Mouse (Mus musculus): Measurements from ENCODE around the gene Tmem132b. TPM values are rescaled to one million over a fixed set of nuclear protein-coding genes. Genes with fewer than 3 reads are reported as not detected.

The Tmem132b gene
- total RNA-seq, 2 experiments from 2014 or later = 113 to 116 TPM

GRCm38 (mm10) chr5:125756987-125757530 lies 225.5 kb downstream of the Tmem132b start:
- DNase-seq (ENCODE audit: low spot score in 2 of 2) = no peak

GRCm38 (mm10) chr5:125758506-125758905 lies 226.9 kb downstream of the Tmem132b start:
- no peak for DNase-seq (ENCODE audit: low spot score in 2 of 2)

GRCm38 (mm10) chr5:125766941-125767340 lies 235.4 kb downstream of the Tmem132b start:
- peak in 1 of 2 experiments; percentile 47 for DNase-seq (ENCODE audit: low spot score in 2 of 2)

GRCm38 (mm10) chr5:125767950-125768349 lies 236.4 kb downstream of the Tmem132b start:
- DNase-seq (ENCODE audit: low spot score in 2 of 2) = no peak

DNA sequence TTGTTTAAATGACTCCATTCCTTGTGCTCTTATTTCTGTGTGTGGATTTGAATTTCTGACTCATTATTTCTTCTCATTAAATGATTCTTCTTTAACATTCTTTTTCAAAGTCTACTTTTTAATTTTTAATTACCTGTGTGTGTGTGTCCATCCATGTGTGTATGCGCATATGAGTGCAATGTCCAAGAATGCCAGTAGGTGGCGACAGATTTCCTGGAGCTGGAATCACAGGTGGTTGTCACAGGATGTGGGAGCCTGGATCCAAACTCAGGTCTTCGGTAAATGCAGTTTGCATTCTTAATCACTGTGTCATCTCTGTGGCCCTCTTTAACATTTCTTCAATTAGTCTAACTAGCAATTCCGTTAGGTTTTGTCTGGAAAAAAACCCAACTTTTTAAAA lies 240.7 kb downstream of the Tmem132b start:
- DNase-seq (ENCODE audit: low spot score in 2 of 2) = peak in 1 of 2 experiments; percentile 37

DNA sequence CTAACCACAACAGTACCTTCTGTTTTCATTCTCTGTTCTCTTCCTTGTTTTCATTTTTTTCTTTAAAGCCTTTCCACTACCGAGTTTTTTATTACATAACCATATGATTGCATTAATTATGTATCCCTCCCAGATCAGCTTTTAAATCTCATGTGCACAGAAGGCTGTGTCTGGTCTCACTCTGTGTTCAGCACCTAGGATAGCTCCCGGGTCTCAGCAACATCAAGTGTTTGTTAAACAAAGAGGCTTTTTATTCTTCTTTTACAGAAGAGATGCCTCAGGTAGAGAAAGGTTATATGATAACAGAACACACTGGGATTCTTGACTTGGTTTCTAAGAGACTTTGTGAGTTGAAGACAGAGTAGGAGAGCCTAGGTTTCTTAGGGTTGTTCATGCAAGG lies 241.2 kb downstream of the Tmem132b start:
- DNase-seq (ENCODE audit: low spot score in 2 of 2) = no peak

- no peak for DNase-seq (ENCODE audit: low spot score in 2 of 2)
Observed at GRCm38 (mm10) chr5:125780332-125780731, 248.8 kb downstream of the Tmem132b start.

- DNase-seq (ENCODE audit: low spot score in 2 of 2) = no peak
Observed at GRCm38 (mm10) chr5:125792643-125793042, 261.1 kb downstream of the Tmem132b start.

- DNase-seq (ENCODE audit: low spot score in 2 of 2) = no peak
Observed at GRCm38 (mm10) chr5:125794318-125794717, 262.7 kb downstream of the Tmem132b start.

GRCm38 (mm10) chr5:125799622-125800021 lies 268.0 kb downstream of the Tmem132b start:
- DNase-seq (ENCODE audit: low spot score in 2 of 2) = no peak

DNA sequence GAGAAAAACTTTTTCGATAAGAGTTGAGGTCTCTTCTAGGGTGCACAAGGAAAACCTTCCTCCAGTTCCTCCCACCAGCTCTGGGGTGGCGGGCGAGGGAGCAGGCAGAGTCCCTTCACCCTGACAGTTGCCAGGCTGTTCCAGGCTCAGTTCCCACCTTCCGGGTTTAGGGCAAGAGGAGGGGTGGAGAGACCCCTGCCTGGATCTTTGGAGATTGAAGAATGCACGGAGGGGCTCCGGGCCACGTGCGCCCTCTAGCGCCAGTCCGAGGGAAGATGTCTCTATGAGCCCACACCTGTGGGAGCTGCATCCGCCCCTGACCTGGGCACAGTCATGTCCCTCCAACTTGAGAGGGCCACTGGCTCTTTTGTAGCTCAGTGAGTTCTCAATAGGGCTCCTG lies 268.5 kb downstream of the Tmem132b start:
- DNase-seq (ENCODE audit: low spot score in 2 of 2) = peak in 1 of 2 experiments; percentile 37

- no peak for DNase-seq (ENCODE audit: low spot score in 2 of 2)
Observed at GRCm38 (mm10) chr5:125802801-125803200, 271.2 kb downstream of the Tmem132b start.

- peak; percentile 82 to 90 for DNase-seq (ENCODE audit: low spot score in 2 of 2)
Observed at GRCm38 (mm10) chr5:125805327-125805726, 273.8 kb downstream of the Tmem132b start.

DNA sequence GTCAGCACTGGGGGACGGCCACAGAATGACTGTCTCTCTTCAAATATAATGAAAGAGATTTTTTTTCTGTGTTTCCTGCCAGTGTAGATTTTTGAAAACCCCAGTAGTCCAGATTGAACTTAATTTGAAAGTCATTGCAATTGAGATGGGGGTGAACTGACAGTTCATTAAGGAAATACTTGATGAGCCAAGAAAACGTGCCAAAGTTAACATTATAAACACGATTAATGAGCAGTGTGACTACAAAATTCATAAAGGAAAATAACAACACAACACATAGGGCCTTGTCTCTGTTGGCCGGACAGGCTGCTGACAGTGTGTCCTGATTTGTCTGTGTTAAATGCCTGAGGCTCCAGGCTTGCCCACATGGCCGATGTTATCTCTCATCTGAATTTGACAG lies 276.3 kb downstream of the Tmem132b start:
- DNase-seq (ENCODE audit: low spot score in 2 of 2) = no peak

DNA sequence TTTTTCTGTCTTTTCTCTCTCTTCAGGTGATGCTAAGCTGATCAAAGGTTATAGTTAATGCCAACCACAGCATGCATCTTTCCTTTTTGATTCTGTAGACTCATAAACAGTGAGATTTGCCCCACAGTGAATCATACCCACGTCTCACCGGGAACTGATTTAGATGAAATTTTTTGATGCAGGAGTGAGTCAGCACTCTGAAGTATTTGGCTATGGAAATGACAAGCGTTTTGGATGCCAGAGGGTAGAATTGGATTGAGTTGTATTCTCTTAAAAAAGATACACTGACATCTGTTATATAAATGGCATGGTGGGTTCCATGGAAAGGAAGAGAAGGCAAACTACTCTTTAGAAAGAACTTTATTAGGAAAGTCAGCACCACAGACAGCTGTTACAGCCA lies 297.8 kb downstream of the Tmem132b start:
- DNase-seq (ENCODE audit: low spot score in 2 of 2) = peak; percentile 34 to 78

DNA sequence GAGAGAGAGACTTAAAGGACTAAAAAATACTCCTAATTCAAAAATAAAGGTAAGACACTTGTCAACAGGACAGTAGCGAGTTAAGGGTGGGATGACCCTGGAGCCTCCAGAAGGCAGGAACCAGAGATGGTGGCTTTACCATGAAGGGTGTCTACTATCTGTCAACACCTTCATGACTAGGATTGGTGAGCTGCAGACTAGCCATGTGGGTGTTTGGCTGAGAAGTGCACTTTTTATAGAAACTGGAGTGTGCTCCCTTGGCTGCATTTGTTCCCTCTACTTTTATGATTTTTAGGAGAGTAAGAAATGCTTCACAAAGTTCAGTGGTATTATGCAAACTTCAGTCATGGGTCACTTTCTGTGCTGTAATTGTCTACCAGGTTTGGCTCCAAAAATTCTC lies 304.3 kb downstream of the Tmem132b start:
- no peak for DNase-seq (ENCODE audit: low spot score in 2 of 2)

DNA sequence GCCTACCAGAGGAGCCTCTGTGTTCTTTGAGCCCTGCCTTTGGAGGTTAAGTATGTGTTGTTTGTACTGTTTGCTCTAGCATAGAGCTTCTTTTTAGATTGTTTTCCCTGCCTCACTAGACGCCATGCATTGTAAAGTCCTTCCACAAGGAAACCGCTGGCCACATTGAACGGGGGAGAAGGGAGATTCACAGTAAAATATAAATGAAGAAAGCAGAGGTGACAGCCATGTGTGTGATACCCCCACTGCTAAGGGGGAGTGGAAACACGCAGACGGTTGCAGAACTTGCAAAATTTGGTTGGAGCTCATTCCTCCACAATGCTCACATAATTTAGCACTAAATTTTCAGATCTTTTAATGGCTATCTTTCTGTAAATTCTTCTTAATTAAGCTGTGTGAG lies 305.2 kb downstream of the Tmem132b start:
- no peak for DNase-seq (ENCODE audit: low spot score in 2 of 2)

Other genes with a start within 250 kb of the Tmem132b start
- 10 to 100 TPM; 29.4 to 32.7 TPM for gene Scarb1, start 190.7 kb upstream of the Tmem132b start, total RNA-seq (2021)
- gene Gm10382, start 142.5 kb upstream of the Tmem132b start, total RNA-seq (2021) = under 1 TPM in 1 of 2 experiments, not detected in 1; 0.46 TPM
- 100 to 1,000 TPM; 754 to 818 TPM for gene Ubc, start 141.6 kb upstream of the Tmem132b start, total RNA-seq (2021)
- 10 to 100 TPM; 15.0 to 15.4 TPM for gene Dhx37, start 97.7 kb upstream of the Tmem132b start, total RNA-seq (2021)
- 100 to 1,000 TPM in 1 of 2 experiments, 10 to 100 TPM in 1; 92.7 to 107 TPM for gene Bri3bp, start 90.2 kb upstream of the Tmem132b start, total RNA-seq (2021)
- gene Aacs, start 56.0 kb upstream of the Tmem132b start, total RNA-seq (2021) = 10 to 100 TPM; 48.7 to 49.1 TPM